Mouse (Mus musculus) CH12.LX (cell line): ENCODE results near the gene Ncor2. TPM values are rescaled to one million over a fixed set of nuclear protein-coding genes. Genes with fewer than 3 reads are reported as not detected.

Source experiments
- DNase-seq: peaks from one replicate; pipeline ENCODE4 v3.0.0-alpha.2; 2013; ENCODE audit errors: extremely low read depth
- H3K27ac ChIP-seq: 2 replicates; pipeline ENCODE4 v1.5.1; 2012; ENCODE audit warnings: low read depth, mild to moderate bottlenecking, control low read depth, moderate library complexity; ENCODE audit not compliant: insufficient read depth
- H3K27me3 ChIP-seq: replicated peaks from 2 replicates; pipeline ENCODE3; 2012; ENCODE audit warnings: inconsistent platforms
- H3K36me3 ChIP-seq, 2 experiments: replicated peaks in 1 of 2; 2 replicates each; pipeline versions ENCODE3 to v1.6.1; 2012; ENCODE audit warnings: inconsistent platforms in 1 of 2, low read length in 1 of 2, mild to moderate bottlenecking in 1 of 2, mixed read lengths in 1 of 2, moderate library complexity in 1 of 2; ENCODE audit not compliant: control insufficient read depth in 1 of 2, insufficient read depth in 1 of 2
- H3K4me1 ChIP-seq, 2 experiments: 2 replicates each; pipeline ENCODE4 v1.6.1; 2012; ENCODE audit warnings: inconsistent platforms in 1 of 2, moderate library complexity in 1 of 2; ENCODE audit not compliant: insufficient read depth in 2 of 2, control insufficient read depth in 1 of 2
- H3K4me2 ChIP-seq: 2 replicates; pipeline ENCODE4 v1.6.1; 2012; ENCODE audit warnings: low read depth, mild to moderate bottlenecking, control low read depth; ENCODE audit not compliant: poor library complexity, insufficient read depth, severe bottlenecking
- H3K4me3 ChIP-seq, 3 experiments: fragments of 150-350 bp in 1 of 3; sonication (generic) in 1 of 3; replicated peaks in 1 of 3; 2 replicates each; pipeline versions ENCODE3 to v1.5.1; 2011 to 2012; ENCODE audit warnings: low read depth in 2 of 3, low read length in 2 of 3, mild to moderate bottlenecking in 2 of 3, moderate library complexity in 2 of 3, control low read depth in 1 of 3, improper control_type of control experiment in 1 of 3, inconsistent platforms in 1 of 3, mixed read lengths in 1 of 3; ENCODE audit not compliant: poor library complexity in 1 of 3
- H3K79me2 ChIP-seq: replicated peaks from 2 replicates; pipeline ENCODE4 v1.6.1; 2012; ENCODE audit warnings: mild to moderate bottlenecking, moderate library complexity; ENCODE audit not compliant: control insufficient read depth, poor library complexity, insufficient read depth, severe bottlenecking; ENCODE audit errors: extremely low read depth
- H3K9ac ChIP-seq: 2 replicates; pipeline ENCODE4 v1.6.1; 2012; ENCODE audit warnings: low read depth, mild to moderate bottlenecking, control low read depth, moderate library complexity; ENCODE audit not compliant: insufficient read depth
- H3K9me3 ChIP-seq: replicated peaks from 2 replicates; pipeline ENCODE3; 2012; ENCODE audit warnings: low read length, inconsistent platforms, mixed read lengths
- CHD1 ChIP-seq: IDR thresholded peaks from 2 replicates; pipeline ENCODE4 v1.6.1; 2012; ENCODE audit warnings: low read depth, low read length, improper control_type of control experiment, inconsistent platforms
- E2F4 ChIP-seq: IDR thresholded peaks from 2 replicates; pipeline ENCODE4 v1.6.1; 2011; ENCODE audit warnings: low read depth, low read length, improper control_type of control experiment; ENCODE audit not compliant: insufficient replicate concordance
- HCFC1 ChIP-seq: IDR thresholded peaks from 2 replicates; pipeline ENCODE4 v1.6.1; 2012; ENCODE audit warnings: low read depth, mild to moderate bottlenecking, inconsistent platforms, low read length, improper control_type of control experiment
- IRF4 ChIP-seq: IDR thresholded peaks from 2 replicates; pipeline ENCODE4 v1.6.1; 2014; ENCODE audit warnings: low read depth, mild to moderate bottlenecking, inconsistent platforms, low read length, improper control_type of control experiment
- JUN ChIP-seq: IDR thresholded peaks from 2 replicates; pipeline ENCODE4 v1.6.1; 2011; ENCODE audit warnings: low read depth, mild to moderate bottlenecking, low read length, improper control_type of control experiment, moderate library complexity; ENCODE audit not compliant: insufficient read depth
- MAFK ChIP-seq: IDR thresholded peaks from 2 replicates; pipeline ENCODE4 v1.6.1; 2011; ENCODE audit warnings: low read length, improper control_type of control experiment; ENCODE audit not compliant: insufficient replicate concordance
- MXI1 ChIP-seq: IDR thresholded peaks from 2 replicates; pipeline ENCODE4 v1.6.1; 2011; ENCODE audit warnings: mild to moderate bottlenecking, low read depth, low read length, improper control_type of control experiment
- MYC ChIP-seq: IDR thresholded peaks from 2 replicates; pipeline ENCODE4 v1.6.1; 2011; ENCODE audit warnings: low read depth, mild to moderate bottlenecking, improper control_type of control experiment, low read length
- NELFE ChIP-seq: IDR thresholded peaks from 2 replicates; pipeline ENCODE4 v1.6.1; 2011; ENCODE audit warnings: low read depth, low read length, improper control_type of control experiment
- SMC3 ChIP-seq: IDR thresholded peaks from 2 replicates; pipeline ENCODE4 v1.6.1; 2011; ENCODE audit warnings: low read depth, low read length, improper control_type of control experiment
- TBP ChIP-seq: conservative IDR thresholded peaks from 2 replicates; pipeline ENCODE4 v1.6.1; 2011; ENCODE audit warnings: low read depth, low read length, improper control_type of control experiment
- USF1 ChIP-seq: IDR thresholded peaks from 2 replicates; pipeline ENCODE4 v1.6.1; 2014; ENCODE audit warnings: low read depth, mild to moderate bottlenecking, inconsistent platforms, low read length, improper control_type of control experiment
- USF2 ChIP-seq: conservative IDR thresholded peaks from 2 replicates; pipeline ENCODE4 v1.6.1; 2011; ENCODE audit warnings: low read depth, low read length, improper control_type of control experiment
- ZKSCAN1 ChIP-seq: IDR thresholded peaks from 2 replicates; pipeline ENCODE4 v1.6.1; 2012; ENCODE audit warnings: low read depth, inconsistent platforms, low read length, improper control_type of control experiment, borderline replicate concordance
- ZMIZ1 ChIP-seq: IDR thresholded peaks from 2 replicates; pipeline ENCODE4 v1.6.1; 2012; ENCODE audit warnings: low read depth, mild to moderate bottlenecking, inconsistent platforms, low read length, improper control_type of control experiment
- dilution Hi-C: fragments of 300-500 bp; cut with MboI; formaldehyde crosslinking; loops from 2 replicates; pipeline ENCODE4 v1.14.3; 2020; ENCODE audit warnings: low sequenced_read_pairs; ENCODE audit not compliant: extremely low pct_unique_long_range_greater_than_20kb, extremely low pct_ligation_motif_present
- in situ Hi-C: fragments of 300-500 bp; cut with MboI; formaldehyde crosslinking; loops from 3 replicates; pipeline ENCODE4 v1.14.3; 2019; ENCODE audit warnings: low sequenced_read_pairs, low pct_ligation_motif_present, low pct_unique_long_range_greater_than_20kb, mixed read lengths
- polyA plus RNA-seq: library from polyadenylated mRNA; unstranded; fragments of >175 nt; gene quantifications from 2 replicates; pipeline ENCODE4 v1.2.1, GENCODE M21; 2012; ENCODE audit warnings: low read depth; ENCODE audit not compliant: insufficient read length
- total RNA-seq, 2 experiments: library from RNA; depleted of rRNA; stranded (reverse); fragments of 300-350 nt in 1 of 2; fragments of >200 nt in 1 of 2; gene quantifications; 2 replicates each; pipeline ENCODE4 v1.2.3; 2012 to 2014

The Ncor2 gene
- total and polyA plus RNA-seq, 3 experiments, result 3.9 to 44.7 (median 10.8) TPM

- H3K79me2 ChIP-seq, result no peaks in the 10 kb centered on the region
- H3K4me3 ChIP-seq, result no peak overlapping the region
- dilution Hi-C loops (no loop called here), in situ Hi-C loops (no loop called here)
- no peaks in the 10 kb centered on the region for H3K27me3 ChIP-seq
- no peak overlapping the region for H3K4me2 ChIP-seq
- no peak overlapping the region for H3K27ac ChIP-seq
- no peaks in the 10 kb centered on the region for H3K9me3 ChIP-seq
- no peak overlapping the region for H3K9ac ChIP-seq
- no peak for DNase-seq
- peaks cover 10 to 88% of the 10 kb centered on the region in 2 experiments for H3K36me3 ChIP-seq
- H3K4me1 ChIP-seq, result peaks cover 34 to 63% of the 10 kb centered on the region in 2 experiments
- no peak for TF ChIP-seq MXI1
- no peak for TF ChIP-seq E2F4
- TF ChIP-seq USF1, result no peak
- TF ChIP-seq ZKSCAN1, result no peak
- TF ChIP-seq HCFC1, result no peak
- TF ChIP-seq JUN, result no peak
- no peak for TF ChIP-seq MYC
- TF ChIP-seq CHD1, result no peak
- TF ChIP-seq NELFE, result no peak
- no peak for TF ChIP-seq SMC3
- TF ChIP-seq MAFK, result no peak
These were observed 107.1 kb downstream of the Ncor2 start for GRCm38 (mm10) chr5:125071919-125072318.

DNA sequence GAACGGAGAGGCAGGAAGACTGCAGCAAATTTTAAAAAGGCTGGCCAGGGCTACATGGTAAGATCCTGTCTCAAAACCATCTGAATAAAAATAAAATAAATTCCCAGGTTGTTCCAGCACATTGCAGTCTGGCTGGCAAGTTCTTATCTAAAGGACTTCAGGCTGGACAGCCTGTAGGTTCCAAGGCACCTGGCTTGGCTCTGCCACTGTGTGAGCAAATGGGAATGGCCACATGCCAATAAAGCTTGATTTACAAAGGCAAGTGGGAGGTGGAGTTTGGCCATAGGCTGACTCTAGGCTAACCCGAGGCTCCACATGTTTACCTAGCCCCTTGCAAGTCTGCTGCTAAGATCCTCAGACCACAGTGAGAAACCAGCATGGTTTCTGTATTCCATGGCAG is 108.6 kb downstream of the Ncor2 start:
- Histone ChIP-seq H3K4me3 (no peak overlapping the region), H3K9ac (no peak overlapping the region), H3K79me2 (no peaks in the 10 kb centered on the region), H3K9me3 (no peaks in the 10 kb centered on the region), H3K36me3 (peaks cover 24 to 98% of the 10 kb centered on the region in 2 experiments), H3K4me2 (no peak overlapping the region), H3K27me3 (no peaks in the 10 kb centered on the region), H3K4me1 (peaks cover 20 to 48% of the 10 kb centered on the region in 2 experiments), H3K27ac (no peak overlapping the region)
- in situ Hi-C loops (no loop called here), dilution Hi-C loops (no loop called here)
- no peak for TF ChIP-seq E2F4
- no peak for TF ChIP-seq TBP
- no peak for TF ChIP-seq USF2
- TF ChIP-seq ZMIZ1, result no peak
- no peak for TF ChIP-seq CHD1
- TF ChIP-seq IRF4, result no peak
- DNase-seq, result no peak
